Mouse (Mus musculus): ENCODE data around the gene Nrg4. TPM values are rescaled to one million over a fixed set of nuclear protein-coding genes. Genes with fewer than 3 reads are reported as not detected.
"Not testable (repeated sequence)": the region's sequence is repeated elsewhere in the genome, so short reads cannot be mapped to it uniquely, and the experiment has no call there.

Nrg4 gene
- polyA plus RNA-seq, 1 experiment from 2014 or later, result 1.3 TPM

GRCm38 (mm10) chr9:55236235-55237165 lies 90.1 kb downstream of the Nrg4 start:
- no peaks in the 10 kb centered on the region for H3K36me3 ChIP-seq (ENCODE audit: control insufficient read depth, insufficient read depth, low read length)
- no peak overlapping the region for H3K4me3 ChIP-seq (ENCODE audit: low read depth, low read length)
- H3K4me1 ChIP-seq (ENCODE audit: control insufficient read depth, insufficient read depth, low read length), result no peaks in the 10 kb centered on the region
- no peak overlapping the region for H3K4me2 ChIP-seq (ENCODE audit: low read length)
- WGBS, result 76% methylated on average over 13 of the region's 13 CpGs
- H3K27me3 ChIP-seq (ENCODE audit: control insufficient read depth, insufficient read depth, low read depth, low read length), result no peaks in the 10 kb centered on the region
- H3K27ac ChIP-seq (ENCODE audit: low read length), result no peak overlapping the region
- no peak overlapping the region for H3K9ac ChIP-seq (ENCODE audit: low read depth, low read length)
- H3K9me3 ChIP-seq (replicated peaks; ENCODE audit: control insufficient read depth, low read length, poor library complexity, severe bottlenecking), result no peaks in the 10 kb centered on the region
- no peak for ATAC-seq

- 70% methylated on average over 11 of the region's 11 CpGs for WGBS
- ATAC-seq, result not testable (repeated sequence)
Observed at GRCm38 (mm10) chr9:55233076-55233475, 93.6 kb downstream of the Nrg4 start.

GRCm38 (mm10) chr9:55232586-55232985 lies 94.1 kb downstream of the Nrg4 start:
- WGBS, result 87% methylated on average over 7 of the region's 7 CpGs
- ATAC-seq, result no peak

More at GRCm38 (mm10) chr9:55233076-55233475, 93.6 kb downstream of the Nrg4 start:
- H3K36me3 ChIP-seq (ENCODE audit: control insufficient read depth, insufficient read depth, low read length); H3K9me3 ChIP-seq (replicated peaks; ENCODE audit: control insufficient read depth, low read length, poor library complexity, severe bottlenecking); H3K9ac ChIP-seq (ENCODE audit: low read depth, low read length); H3K4me1 ChIP-seq (ENCODE audit: control insufficient read depth, insufficient read depth, low read length); H3K27me3 ChIP-seq (ENCODE audit: control insufficient read depth, insufficient read depth, low read depth, low read length); H3K4me3 ChIP-seq (ENCODE audit: low read depth, low read length); H3K27ac ChIP-seq (ENCODE audit: low read length); H3K4me2 ChIP-seq (ENCODE audit: low read length): not testable (repeated sequence)

GRCm38 (mm10) chr9:55232110-55232509 lies 94.5 kb downstream of the Nrg4 start:
- no peak overlapping the region for H3K4me2 ChIP-seq (ENCODE audit: low read length)
- H3K9ac ChIP-seq (ENCODE audit: low read depth, low read length), result no peak overlapping the region
- H3K27ac ChIP-seq (ENCODE audit: low read length), result no peak overlapping the region
- 95% methylated on average over 5 of the region's 5 CpGs for WGBS
- H3K9me3 ChIP-seq (replicated peaks; ENCODE audit: control insufficient read depth, low read length, poor library complexity, severe bottlenecking), result no peaks in the 10 kb centered on the region
- ATAC-seq, result no peak
- no peaks in the 10 kb centered on the region for H3K36me3 ChIP-seq (ENCODE audit: control insufficient read depth, insufficient read depth, low read length)
- H3K4me1 ChIP-seq (ENCODE audit: control insufficient read depth, insufficient read depth, low read length), result no peaks in the 10 kb centered on the region
- no peaks in the 10 kb centered on the region for H3K27me3 ChIP-seq (ENCODE audit: control insufficient read depth, insufficient read depth, low read depth, low read length)
- H3K4me3 ChIP-seq (ENCODE audit: low read depth, low read length), result no peak overlapping the region

More at GRCm38 (mm10) chr9:55232586-55232985, 94.1 kb downstream of the Nrg4 start:
- no peak overlapping the region for H3K9ac ChIP-seq (ENCODE audit: low read depth, low read length)
- no peak overlapping the region for H3K4me3 ChIP-seq (ENCODE audit: low read depth, low read length)
- no peaks in the 10 kb centered on the region for H3K36me3 ChIP-seq (ENCODE audit: control insufficient read depth, insufficient read depth, low read length)
- H3K9me3 ChIP-seq (replicated peaks; ENCODE audit: control insufficient read depth, low read length, poor library complexity, severe bottlenecking), result no peaks in the 10 kb centered on the region
- no peaks in the 10 kb centered on the region for H3K27me3 ChIP-seq (ENCODE audit: control insufficient read depth, insufficient read depth, low read depth, low read length)
- no peak overlapping the region for H3K4me2 ChIP-seq (ENCODE audit: low read length)
- no peaks in the 10 kb centered on the region for H3K4me1 ChIP-seq (ENCODE audit: control insufficient read depth, insufficient read depth, low read length)
- no peak overlapping the region for H3K27ac ChIP-seq (ENCODE audit: low read length)

GRCm38 (mm10) chr9:55231544-55231943 lies 95.1 kb downstream of the Nrg4 start:
- no peak overlapping the region for H3K27ac ChIP-seq (ENCODE audit: low read length)
- H3K36me3 ChIP-seq (ENCODE audit: control insufficient read depth, insufficient read depth, low read length), result no peaks in the 10 kb centered on the region
- no peak overlapping the region for H3K9ac ChIP-seq (ENCODE audit: low read depth, low read length)
- H3K4me1 ChIP-seq (ENCODE audit: control insufficient read depth, insufficient read depth, low read length), result no peaks in the 10 kb centered on the region
- no peak for ATAC-seq
- no peak overlapping the region for H3K4me2 ChIP-seq (ENCODE audit: low read length)
- no peaks in the 10 kb centered on the region for H3K27me3 ChIP-seq (ENCODE audit: control insufficient read depth, insufficient read depth, low read depth, low read length)
- WGBS, result 75% methylated on average over 6 of the region's 6 CpGs
- no peak overlapping the region for H3K4me3 ChIP-seq (ENCODE audit: low read depth, low read length)
- H3K9me3 ChIP-seq (replicated peaks; ENCODE audit: control insufficient read depth, low read length, poor library complexity, severe bottlenecking), result no peaks in the 10 kb centered on the region

- 79% methylated on average over 10 of the region's 10 CpGs for WGBS
- H3K27me3 ChIP-seq (ENCODE audit: control insufficient read depth, insufficient read depth, low read depth, low read length), result no peaks in the 10 kb centered on the region
- ATAC-seq, result no peak
- H3K4me2 ChIP-seq (ENCODE audit: low read length), result no peak overlapping the region
- peaks cover 2% of the 10 kb centered on the region; the same call in 1 of the 2 replicates for H3K4me1 ChIP-seq (ENCODE audit: control insufficient read depth, insufficient read depth, low read length)
- no peak overlapping the region for H3K9ac ChIP-seq (ENCODE audit: low read depth, low read length)
- no peak overlapping the region for H3K27ac ChIP-seq (ENCODE audit: low read length)
- H3K9me3 ChIP-seq (replicated peaks; ENCODE audit: control insufficient read depth, low read length, poor library complexity, severe bottlenecking), result no peaks in the 10 kb centered on the region
- H3K4me3 ChIP-seq (ENCODE audit: low read depth, low read length), result no peak overlapping the region
- H3K36me3 ChIP-seq (ENCODE audit: control insufficient read depth, insufficient read depth, low read length), result peaks cover 16% of the 10 kb centered on the region
Observed at GRCm38 (mm10) chr9:55229010-55229409, 97.6 kb downstream of the Nrg4 start.

- Histone ChIP-seq H3K27me3 (ENCODE audit: control insufficient read depth, insufficient read depth, low read depth, low read length) (no peaks in the 10 kb centered on the region), H3K9me3 (replicated peaks; ENCODE audit: control insufficient read depth, low read length, poor library complexity, severe bottlenecking) (no peaks in the 10 kb centered on the region), H3K4me3 (ENCODE audit: low read depth, low read length) (no peak overlapping the region), H3K27ac (ENCODE audit: low read length) (no peak overlapping the region), H3K36me3 (ENCODE audit: control insufficient read depth, insufficient read depth, low read length) (peaks cover 24% of the 10 kb centered on the region), H3K9ac (ENCODE audit: low read depth, low read length) (no peak overlapping the region), H3K4me2 (ENCODE audit: low read length) (no peak overlapping the region), H3K4me1 (ENCODE audit: control insufficient read depth, insufficient read depth, low read length) (peaks cover 2% of the 10 kb centered on the region; the same call in 1 of the 2 replicates)
- ATAC-seq, result no peak
- 92% methylated on average over 4 of the region's 4 CpGs for WGBS
Observed at GRCm38 (mm10) chr9:55228149-55228548, 98.5 kb downstream of the Nrg4 start.

- H3K9ac ChIP-seq (ENCODE audit: low read depth, low read length), result no peak overlapping the region
- no peaks in the 10 kb centered on the region for H3K27me3 ChIP-seq (ENCODE audit: control insufficient read depth, insufficient read depth, low read depth, low read length)
- H3K4me1 ChIP-seq (ENCODE audit: control insufficient read depth, insufficient read depth, low read length), result peaks cover 2% of the 10 kb centered on the region; the same call in 1 of the 2 replicates
- no peak overlapping the region for H3K4me3 ChIP-seq (ENCODE audit: low read depth, low read length)
- no peak for ATAC-seq
- WGBS, result 52% methylated on average over 3 of the region's 3 CpGs
- no peaks in the 10 kb centered on the region for H3K9me3 ChIP-seq (replicated peaks; ENCODE audit: control insufficient read depth, low read length, poor library complexity, severe bottlenecking)
- no peak overlapping the region for H3K27ac ChIP-seq (ENCODE audit: low read length)
- H3K4me2 ChIP-seq (ENCODE audit: low read length), result no peak overlapping the region
- peaks cover 37% of the 10 kb centered on the region for H3K36me3 ChIP-seq (ENCODE audit: control insufficient read depth, insufficient read depth, low read length)
Observed at GRCm38 (mm10) chr9:55226251-55226650, 100.4 kb downstream of the Nrg4 start.

- H3K4me1 ChIP-seq (ENCODE audit: control insufficient read depth, insufficient read depth, low read length), result peaks cover 2% of the 10 kb centered on the region; the same call in 1 of the 2 replicates
- peaks cover 44% of the 10 kb centered on the region for H3K36me3 ChIP-seq (ENCODE audit: control insufficient read depth, insufficient read depth, low read length)
- H3K4me3 ChIP-seq (ENCODE audit: low read depth, low read length), result no peak overlapping the region
- H3K9ac ChIP-seq (ENCODE audit: low read depth, low read length), result no peak overlapping the region
- WGBS, result 96% methylated on average over 7 of the region's 7 CpGs
- H3K4me2 ChIP-seq (ENCODE audit: low read length), result no peak overlapping the region
- no peak overlapping the region for H3K27ac ChIP-seq (ENCODE audit: low read length)
- ATAC-seq, result no peak
- H3K9me3 ChIP-seq (replicated peaks; ENCODE audit: control insufficient read depth, low read length, poor library complexity, severe bottlenecking), result no peaks in the 10 kb centered on the region
- no peaks in the 10 kb centered on the region for H3K27me3 ChIP-seq (ENCODE audit: control insufficient read depth, insufficient read depth, low read depth, low read length)
Observed at GRCm38 (mm10) chr9:55225165-55225737, 101.4 kb downstream of the Nrg4 start.

All from midbrain, embryonic 16.5 days (tissue).